Mouse (Mus musculus) limb, embryonic 14.5 days (tissue): ENCODE data around the gene Cmbl. TPM values are rescaled to one million over a fixed set of nuclear protein-coding genes. Genes with fewer than 3 reads are reported as not detected.
A peak's percentile ranks its signal among the peaks of the same experiment; 100 is the strongest.

Experiments used
- ATAC-seq: fragments of 200-750 bp; cut with Nextera tagmentation; 2 replicates; pipeline ENCODE4 v1.8.0; 2017; ENCODE audit warnings: low read depth, moderate number of reproducible peaks, moderate TSS enrichment; ENCODE audit not compliant: low FRiP score
- DNase-seq: peaks from one replicate; pipeline ENCODE4 v3.0.0-alpha.2; 2015; ENCODE audit warnings: low spot score
- H3K27ac ChIP-seq: fragments of 300-500 bp; sonication (generic); replicated peaks from 2 replicates; pipeline ENCODE4 v1.5.1; 2014; ENCODE audit warnings: low read depth, mild to moderate bottlenecking, low read length, moderate library complexity, mixed read lengths
- H3K27me3 ChIP-seq: fragments of 300-500 bp; sonication (generic); 2 replicates; pipeline ENCODE4 v1.6.1; 2014; ENCODE audit warnings: low read length, mixed read lengths; ENCODE audit not compliant: control insufficient read depth, insufficient read depth
- H3K36me3 ChIP-seq: fragments of 300-500 bp; sonication (generic); 2 replicates; pipeline ENCODE4 v1.6.1; 2014; ENCODE audit warnings: mild to moderate bottlenecking, low read length, moderate library complexity, mixed read lengths; ENCODE audit not compliant: control insufficient read depth, insufficient read depth
- H3K4me1 ChIP-seq: fragments of 300-500 bp; sonication (generic); 2 replicates; pipeline ENCODE4 v1.6.1; 2014; ENCODE audit warnings: antibody characterized with exemption, low read length, mixed read lengths; ENCODE audit not compliant: control insufficient read depth, insufficient read depth
- H3K4me2 ChIP-seq: fragments of 300-500 bp; sonication (generic); replicated peaks from 2 replicates; pipeline ENCODE4 v1.6.1; 2014; ENCODE audit warnings: low read depth, mild to moderate bottlenecking, low read length, moderate library complexity; ENCODE audit not compliant: severe bottlenecking
- H3K4me3 ChIP-seq: fragments of 300-500 bp; sonication (generic); replicated peaks from 2 replicates; pipeline ENCODE4 v1.5.1; 2014; ENCODE audit warnings: low read length
- H3K9ac ChIP-seq: fragments of 300-500 bp; sonication (generic); 2 replicates; pipeline ENCODE4 v1.6.1; 2014; ENCODE audit warnings: mild to moderate bottlenecking, low read depth, low read length, moderate library complexity; ENCODE audit not compliant: severe bottlenecking
- H3K9me3 ChIP-seq: fragments of 300-500 bp; sonication (generic); 2 replicates; pipeline ENCODE4 v1.6.1; 2016; ENCODE audit warnings: low read length; ENCODE audit not compliant: control insufficient read depth
- POLR2A ChIP-seq: fragments of 200-500 bp; IDR thresholded peaks from 2 replicates; pipeline ENCODE4 v1.8.0; 2012; ENCODE audit warnings: inconsistent platforms, mild to moderate bottlenecking, moderate library complexity, borderline replicate concordance; ENCODE audit not compliant: insufficient read depth, insufficient read length; ENCODE audit errors: extremely low read depth
- WGBS: fragments of 180-500 bp; shearing (Covaris S2); extraction: QIAGEN DNeasy Blood & Tissue Kit; methylation state at CpG from one replicate; pipeline ENCODE4 v1.1.7; 2014; 5-methylcytosine and 5-hydroxymethylcytosine counted together
- polyA plus RNA-seq, 2 experiments: library from polyadenylated mRNA; depleted of rRNA in 1 of 2; stranded (reverse) in 1 of 2; unstranded in 1 of 2; fragments of >200 nt; fragmentation: Nextera tagmentation in 1 of 2; extraction: Ambion mirVana in 1 of 2; gene quantifications; 2 replicates each; pipeline versions ENCODE4 v1.2.1 to v1.2.3; 2012 to 2014

Gene Cmbl
- polyA plus RNA-seq, 2 experiments, result 2.2 to 3.0 TPM

GRCm38 (mm10) chr15:31543246-31543645 lies 21.9 kb upstream of the Cmbl start:
- Histone ChIP-seq H3K36me3 (no peaks in the 10 kb centered on the region), H3K27ac (no peak overlapping the region), H3K4me2 (no peak overlapping the region), H3K4me3 (no peak overlapping the region), H3K9ac (no peak overlapping the region), H3K27me3 (no peaks in the 10 kb centered on the region), H3K4me1 (peaks cover 15% of the 10 kb centered on the region), H3K9me3 (no peaks in the 10 kb centered on the region)
- TF ChIP-seq POLR2A, result no peak
- DNase-seq (no peak), ATAC-seq (no peak)
- WGBS, result 19% methylated on average over 3 of the region's 3 CpGs

DNA sequence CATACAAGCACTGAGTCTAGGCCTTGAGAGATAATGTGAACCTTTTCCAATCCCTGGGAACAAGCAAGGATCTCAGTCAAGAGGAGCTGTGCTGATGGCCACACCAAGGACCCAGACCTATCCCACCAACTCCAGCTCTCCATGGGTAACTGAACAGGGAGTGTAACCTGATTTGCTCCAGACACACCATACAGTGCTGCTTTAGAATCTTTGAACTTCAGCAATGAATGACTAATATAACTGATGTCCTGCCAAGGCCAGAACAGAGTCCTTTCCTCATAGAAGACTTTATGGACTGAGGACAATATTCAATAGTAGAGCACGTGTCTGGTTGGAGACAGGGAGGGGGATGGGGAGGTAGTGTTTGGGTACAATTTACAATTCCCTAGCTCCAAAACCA lies 20.1 kb upstream of the Cmbl start:
- DNase-seq (no peak), ATAC-seq (0 out of 2 replicates have a peak, but pooled peaks have one; percentile 12)
- peaks cover 15% of the 10 kb centered on the region for H3K4me1 ChIP-seq
- no peak overlapping the region for H3K27ac ChIP-seq
- H3K4me3 ChIP-seq, result no peak overlapping the region
- no peaks in the 10 kb centered on the region for H3K36me3 ChIP-seq
- TF ChIP-seq POLR2A, result no peak
- no peaks in the 10 kb centered on the region for H3K27me3 ChIP-seq
- H3K9me3 ChIP-seq, result no peaks in the 10 kb centered on the region
- H3K9ac ChIP-seq, result no peak overlapping the region
- 13% methylated on average over 1 of the region's 1 CpGs for WGBS
- no peak overlapping the region for H3K4me2 ChIP-seq

- Histone ChIP-seq H3K4me1 (peaks cover 15% of the 10 kb centered on the region; the same call in 1 of the 2 replicates), H3K4me3 (no peak overlapping the region), H3K36me3 (no peaks in the 10 kb centered on the region), H3K4me2 (no peak overlapping the region), H3K9me3 (no peaks in the 10 kb centered on the region), H3K9ac (no peak overlapping the region), H3K27me3 (no peaks in the 10 kb centered on the region), H3K27ac (no peak overlapping the region)
- DNase-seq, result no peak
- ATAC-seq, result no peak
- WGBS, result 85% methylated on average over 6 of the region's 6 CpGs
- no peak for TF ChIP-seq POLR2A
These were observed 18.9 kb upstream of the Cmbl start for GRCm38 (mm10) chr15:31546291-31546690.

- Histone ChIP-seq H3K36me3 (no peaks in the 10 kb centered on the region), H3K9me3 (no peaks in the 10 kb centered on the region), H3K27ac (no peak overlapping the region), H3K4me2 (no peak overlapping the region), H3K27me3 (no peaks in the 10 kb centered on the region), H3K4me3 (no peak overlapping the region), H3K9ac (no peak overlapping the region), H3K4me1 (peaks cover 7% of the 10 kb centered on the region; the same call in 1 of the 2 replicates)
- DNase-seq (no peak), ATAC-seq (no peak)
- 53% methylated on average over 5 of the region's 5 CpGs for WGBS
- no peak for TF ChIP-seq POLR2A
These were observed 17.8 kb upstream of the Cmbl start for GRCm38 (mm10) chr15:31547421-31547820.

GRCm38 (mm10) chr15:31550381-31550780 lies 14.8 kb upstream of the Cmbl start:
- Histone ChIP-seq H3K4me1 (no peaks in the 10 kb centered on the region), H3K4me2 (no peak overlapping the region), H3K9ac (no peak overlapping the region), H3K27me3 (no peaks in the 10 kb centered on the region), H3K9me3 (no peaks in the 10 kb centered on the region), H3K36me3 (no peaks in the 10 kb centered on the region), H3K4me3 (no peak overlapping the region), H3K27ac (no peak overlapping the region)
- no peak for TF ChIP-seq POLR2A
- DNase-seq (no peak), ATAC-seq (no peak)
- WGBS, result 83% methylated on average over 4 of the region's 4 CpGs

GRCm38 (mm10) chr15:31554855-31555254 lies 10.3 kb upstream of the Cmbl start:
- WGBS, result 93% methylated on average over 2 of the region's 2 CpGs
- no peak for TF ChIP-seq POLR2A
- Histone ChIP-seq H3K4me3 (no peak overlapping the region), H3K4me2 (no peak overlapping the region), H3K9ac (no peak overlapping the region), H3K36me3 (no peaks in the 10 kb centered on the region), H3K27me3 (no peaks in the 10 kb centered on the region), H3K9me3 (no peaks in the 10 kb centered on the region), H3K4me1 (no peaks in the 10 kb centered on the region), H3K27ac (no peak overlapping the region)
- DNase-seq, result no peak
- ATAC-seq, result no peak
